Mouse (Mus musculus): ENCODE results near the gene Trak2. TPM values are rescaled to one million over a fixed set of nuclear protein-coding genes. Genes with fewer than 3 reads are reported as not detected.
"Not testable (repeated sequence)": the region's sequence is repeated elsewhere in the genome, so short reads cannot be mapped to it uniquely, and the experiment has no call there.

The Trak2 gene
- total RNA-seq (2021), result 100 to 1,000 TPM; 123 TPM
- long read RNA-seq, experiment 1, full-length matches to known transcripts, result 34 of 64 reads
- long read RNA-seq, experiment 1, partial matches to known transcripts, result 3 of 64 reads
- long read RNA-seq, experiment 1, other reads (novel, unspliced or antisense), result 27 of 64 reads
- long read RNA-seq, experiment 2, full-length matches to known transcripts, result 15 of 43 reads
- long read RNA-seq, experiment 2, partial matches to known transcripts, result 8 of 43 reads
- long read RNA-seq, experiment 2, other reads (novel, unspliced or antisense), result 20 of 43 reads

GRCm38 (mm10) chr1:58973366-58974221 is at the start of gene Trak2, which contains the start of gene Stradb:
Gene Trak2 (minus strand): TSS chr1:58973430.
Gene Stradb (plus strand): TSS chr1:58973522.
- peak; percentile 95 to 96 for DNase-seq (ENCODE audit: low spot score in 2 of 2)

GRCm38 (mm10) chr1:59021556-59021955 is 48.3 kb upstream of the Trak2 start:
- no peak for DNase-seq (ENCODE audit: low spot score in 2 of 2)

- no peak for DNase-seq (ENCODE audit: low spot score in 2 of 2)
Measured at GRCm38 (mm10) chr1:59009250-59009649, 36.0 kb upstream of the Trak2 start.

GRCm38 (mm10) chr1:58995313-58995712 is 22.1 kb upstream of the Trak2 start:
- DNase-seq (ENCODE audit: low spot score in 2 of 2), result no peak

GRCm38 (mm10) chr1:58993723-58994122 is 20.5 kb upstream of the Trak2 start:
- no peak for DNase-seq (ENCODE audit: low spot score in 2 of 2)

- DNase-seq (ENCODE audit: low spot score in 2 of 2), result no peak
Measured at GRCm38 (mm10) chr1:58993144-58993543, 19.9 kb upstream of the Trak2 start.

GRCm38 (mm10) chr1:58984586-58984985 is 11.4 kb upstream of the Trak2 start:
- no peak for DNase-seq (ENCODE audit: low spot score in 2 of 2)

GRCm38 (mm10) chr1:58982276-58982675 is 9.0 kb upstream of the Trak2 start:
- DNase-seq (ENCODE audit: low spot score in 2 of 2), result no peak

GRCm38 (mm10) chr1:58972851-58973365 is 322 bp downstream of the Trak2 start:
- no peak for DNase-seq (ENCODE audit: low spot score in 2 of 2)

GRCm38 (mm10) chr1:58971097-58971496 is 2.1 kb downstream of the Trak2 start:
- no peak for DNase-seq (ENCODE audit: low spot score in 2 of 2)

- DNase-seq (ENCODE audit: low spot score in 2 of 2), result no peak
Measured at GRCm38 (mm10) chr1:58970054-58970453, 3.2 kb downstream of the Trak2 start.

- no peak for DNase-seq (ENCODE audit: low spot score in 2 of 2)
Measured at GRCm38 (mm10) chr1:58967534-58967933, 5.7 kb downstream of the Trak2 start.

- DNase-seq (ENCODE audit: low spot score in 2 of 2), result no peak
Measured at GRCm38 (mm10) chr1:58962865-58963264, 10.4 kb downstream of the Trak2 start.

- no peak for DNase-seq (ENCODE audit: low spot score in 2 of 2)
Measured at GRCm38 (mm10) chr1:58962418-58962817, 10.8 kb downstream of the Trak2 start.

- no peak for DNase-seq (ENCODE audit: low spot score in 2 of 2)
Measured at GRCm38 (mm10) chr1:58961152-58961893, 11.9 kb downstream of the Trak2 start.

GRCm38 (mm10) chr1:58959682-58960081 is 13.5 kb downstream of the Trak2 start:
- DNase-seq (ENCODE audit: low spot score in 2 of 2), result no peak

GRCm38 (mm10) chr1:58958789-58959526 is 14.3 kb downstream of the Trak2 start:
- DNase-seq (ENCODE audit: low spot score in 2 of 2), result not testable (repeated sequence)

GRCm38 (mm10) chr1:58957931-58958330 is 15.3 kb downstream of the Trak2 start:
- no peak for DNase-seq (ENCODE audit: low spot score in 2 of 2)

- no peak for DNase-seq (ENCODE audit: low spot score in 2 of 2)
Measured at GRCm38 (mm10) chr1:58956229-58956628, 17.0 kb downstream of the Trak2 start.

GRCm38 (mm10) chr1:58955716-58956115 is 17.5 kb downstream of the Trak2 start:
- no peak for DNase-seq (ENCODE audit: low spot score in 2 of 2)

Data from left cerebral cortex, adult 18-20 months (tissue).